Mouse (Mus musculus) neural tube, embryonic 14.5 days (tissue): ENCODE data around the gene Elp4. TPM values are rescaled to one million over a fixed set of nuclear protein-coding genes. Genes with fewer than 3 reads are reported as not detected.
A peak's percentile ranks its signal among the peaks of the same experiment; 100 is the strongest.

Experiments used
- ATAC-seq: fragments of 200-750 bp; cut with Nextera tagmentation; 2 replicates; pipeline ENCODE4 v1.8.0; 2017; ENCODE audit warnings: low read depth, mild to moderate bottlenecking, moderate TSS enrichment, moderate library complexity
- H3K27ac ChIP-seq: fragments of 300-500 bp; sonication (generic); 2 replicates; pipeline ENCODE4 v1.5.1; 2014; ENCODE audit warnings: low read depth, mild to moderate bottlenecking, control low read depth, low read length, moderate library complexity, mixed read lengths
- H3K27me3 ChIP-seq: fragments of 300-500 bp; sonication (generic); 2 replicates; pipeline ENCODE4 v1.6.1; 2014; ENCODE audit warnings: low read length; ENCODE audit not compliant: control insufficient read depth, insufficient read depth
- H3K36me3 ChIP-seq: fragments of 300-500 bp; sonication (generic); 2 replicates; pipeline ENCODE4 v1.6.1; 2014; ENCODE audit warnings: low read length, mixed read lengths; ENCODE audit not compliant: control insufficient read depth, insufficient read depth
- H3K4me1 ChIP-seq: fragments of 300-500 bp; sonication (generic); 2 replicates; pipeline ENCODE4 v1.6.1; 2014; ENCODE audit warnings: low read length; ENCODE audit not compliant: control insufficient read depth, insufficient read depth
- H3K4me2 ChIP-seq: fragments of 300-500 bp; sonication (generic); 2 replicates; pipeline ENCODE4 v1.6.1; 2014; ENCODE audit warnings: mild to moderate bottlenecking, low read depth, low read length, control low read depth
- H3K4me3 ChIP-seq: fragments of 300-500 bp; sonication (generic); 2 replicates; pipeline ENCODE4 v1.5.1; 2014; ENCODE audit warnings: low read depth, low read length, control low read depth, mixed read lengths
- H3K9ac ChIP-seq: fragments of 300-500 bp; sonication (generic); replicated peaks from 2 replicates; pipeline ENCODE4 v1.6.1; 2014; ENCODE audit warnings: low read depth, mild to moderate bottlenecking, control low read depth, low read length, mixed read lengths
- H3K9me3 ChIP-seq: fragments of 300-500 bp; sonication (generic); 2 replicates; pipeline ENCODE4 v1.6.1; 2016; ENCODE audit warnings: low read length; ENCODE audit not compliant: control insufficient read depth
- WGBS: fragments of 180-500 bp; shearing (Covaris S2); extraction: QIAGEN DNeasy Blood & Tissue Kit; methylation state at CpG from one replicate; pipeline ENCODE4 v1.1.7; 2014; 5-methylcytosine and 5-hydroxymethylcytosine counted together
- polyA plus RNA-seq: library from polyadenylated mRNA; unstranded; fragments of >200 nt; fragmentation: Nextera tagmentation; extraction: Ambion mirVana; gene quantifications from 2 replicates; pipeline ENCODE4 v1.2.1, GENCODE M21; 2014

The Elp4 gene
- polyA plus RNA-seq, 1 experiment from 2014 or later: 45.8 TPM

DNA sequence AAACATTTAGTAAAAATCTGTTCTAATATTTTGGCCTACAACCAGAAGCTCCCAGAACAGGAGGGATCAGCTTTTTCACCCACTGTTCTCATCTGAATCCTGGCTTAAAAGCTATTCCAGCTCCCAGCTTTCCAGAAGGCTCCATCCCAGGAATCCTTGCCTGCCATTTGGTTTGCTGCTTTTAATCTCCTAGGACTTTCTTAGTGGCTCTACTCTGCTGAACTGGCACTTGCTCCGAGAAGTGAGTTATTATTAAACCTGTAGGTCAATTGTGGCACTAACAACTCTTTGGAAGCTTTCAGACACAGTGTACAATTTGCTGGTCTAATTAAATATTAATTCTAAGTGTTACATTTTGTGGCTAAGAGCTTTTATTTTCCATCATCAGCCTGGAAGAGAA, 103.7 kb downstream of the Elp4 start:
- WGBS: 39% methylated on average over 1 of the region's 1 CpGs
- peak; percentile 24; the same call in 1 of the 2 replicates for ATAC-seq
- Histone ChIP-seq H3K27ac (no peak overlapping the region), H3K9me3 (no peaks in the 10 kb centered on the region), H3K4me2 (no peak overlapping the region), H3K9ac (no peak overlapping the region), H3K36me3 (no peaks in the 10 kb centered on the region), H3K4me1 (no peaks in the 10 kb centered on the region), H3K27me3 (no peaks in the 10 kb centered on the region), H3K4me3 (no peak overlapping the region)

GRCm38 (mm10) chr2:105799840-105800239, 104.5 kb downstream of the Elp4 start:
- H3K27me3 ChIP-seq: no peaks in the 10 kb centered on the region
- H3K9ac ChIP-seq: no peak overlapping the region
- H3K9me3 ChIP-seq: no peaks in the 10 kb centered on the region
- H3K4me1 ChIP-seq: no peaks in the 10 kb centered on the region
- H3K36me3 ChIP-seq: no peaks in the 10 kb centered on the region
- 82% methylated on average over 2 of the region's 2 CpGs for WGBS
- H3K27ac ChIP-seq: no peak overlapping the region
- H3K4me2 ChIP-seq: no peak overlapping the region
- ATAC-seq: no peak
- H3K4me3 ChIP-seq: no peak overlapping the region

DNA sequence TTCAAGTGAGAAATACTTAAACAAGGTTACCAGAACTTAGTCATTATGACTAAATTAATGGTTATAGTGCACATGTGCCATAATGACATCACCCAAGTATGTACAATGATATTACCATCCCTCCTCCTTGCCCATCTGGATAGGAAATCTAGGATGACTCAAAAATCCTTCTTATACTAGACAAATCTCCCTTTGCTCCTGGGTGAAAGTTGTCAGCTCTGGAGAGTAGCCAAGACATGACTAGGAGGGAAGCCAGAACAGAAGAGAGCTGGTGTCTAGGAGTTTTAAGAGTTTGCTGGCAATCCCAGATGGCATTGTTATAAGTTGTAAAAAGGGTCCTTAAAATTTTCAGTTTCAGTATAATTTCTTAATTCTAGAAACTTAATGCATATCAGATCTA, 106.5 kb downstream of the Elp4 start:
- Histone ChIP-seq H3K4me2 (no peak overlapping the region), H3K27ac (no peak overlapping the region), H3K36me3 (no peaks in the 10 kb centered on the region), H3K4me1 (no peaks in the 10 kb centered on the region), H3K9ac (no peak overlapping the region), H3K27me3 (no peaks in the 10 kb centered on the region), H3K4me3 (no peak overlapping the region), H3K9me3 (no peaks in the 10 kb centered on the region)
- ATAC-seq: no peak

DNA sequence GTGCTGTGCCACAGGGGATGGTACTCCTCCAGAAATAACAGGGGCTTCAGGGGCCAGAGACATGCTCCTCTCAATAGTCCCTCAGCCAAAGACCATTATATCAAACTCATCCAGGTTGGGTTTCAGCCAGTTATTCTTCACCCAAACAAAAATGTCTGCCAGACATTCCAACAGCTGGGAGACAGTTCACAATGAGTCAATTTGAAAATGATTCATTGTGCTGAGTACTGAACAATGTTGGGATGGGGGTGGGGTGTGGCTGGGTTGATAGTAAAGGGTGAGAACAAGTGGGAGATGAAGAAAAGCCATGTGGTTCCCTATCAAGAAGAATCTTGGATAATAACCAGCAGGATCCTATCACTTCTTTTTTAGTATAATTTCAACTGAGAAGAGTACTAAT, 108.3 kb downstream of the Elp4 start:
- no peak overlapping the region for H3K4me2 ChIP-seq
- no peaks in the 10 kb centered on the region for H3K36me3 ChIP-seq
- no peak overlapping the region for H3K27ac ChIP-seq
- no peaks in the 10 kb centered on the region for H3K4me1 ChIP-seq
- H3K9me3 ChIP-seq: no peaks in the 10 kb centered on the region
- no peak for ATAC-seq
- no peak overlapping the region for H3K9ac ChIP-seq
- H3K4me3 ChIP-seq: no peak overlapping the region
- no peaks in the 10 kb centered on the region for H3K27me3 ChIP-seq

- no peak overlapping the region for H3K27ac ChIP-seq
- ATAC-seq: no peak
- H3K9me3 ChIP-seq: no peaks in the 10 kb centered on the region
- 52% methylated on average over 12 of the region's 12 CpGs for WGBS
- H3K27me3 ChIP-seq: no peaks in the 10 kb centered on the region
- no peaks in the 10 kb centered on the region for H3K4me1 ChIP-seq
- H3K36me3 ChIP-seq: no peaks in the 10 kb centered on the region
- no peak overlapping the region for H3K9ac ChIP-seq
- H3K4me3 ChIP-seq: no peak overlapping the region
- H3K4me2 ChIP-seq: no peak overlapping the region
These were observed 111.8 kb downstream of the Elp4 start for GRCm38 (mm10) chr2:105792339-105793120.

GRCm38 (mm10) chr2:105789936-105790335, 114.4 kb downstream of the Elp4 start:
- Histone ChIP-seq H3K36me3 (no peaks in the 10 kb centered on the region), H3K9me3 (no peaks in the 10 kb centered on the region), H3K27ac (no peak overlapping the region), H3K27me3 (no peaks in the 10 kb centered on the region), H3K9ac (no peak overlapping the region), H3K4me3 (no peak overlapping the region), H3K4me1 (no peaks in the 10 kb centered on the region), H3K4me2 (no peak overlapping the region)
- no peak for ATAC-seq
- 86% methylated on average over 1 of the region's 1 CpGs for WGBS

- Histone ChIP-seq H3K9ac (no peak overlapping the region), H3K27me3 (no peaks in the 10 kb centered on the region), H3K4me1 (no peaks in the 10 kb centered on the region), H3K4me3 (no peak overlapping the region), H3K4me2 (no peak overlapping the region), H3K27ac (no peak overlapping the region), H3K36me3 (no peaks in the 10 kb centered on the region), H3K9me3 (no peaks in the 10 kb centered on the region)
- WGBS: 76% methylated on average over 4 of the region's 4 CpGs
- ATAC-seq: no peak
These were observed 116.6 kb downstream of the Elp4 start for GRCm38 (mm10) chr2:105787726-105788125.

DNA sequence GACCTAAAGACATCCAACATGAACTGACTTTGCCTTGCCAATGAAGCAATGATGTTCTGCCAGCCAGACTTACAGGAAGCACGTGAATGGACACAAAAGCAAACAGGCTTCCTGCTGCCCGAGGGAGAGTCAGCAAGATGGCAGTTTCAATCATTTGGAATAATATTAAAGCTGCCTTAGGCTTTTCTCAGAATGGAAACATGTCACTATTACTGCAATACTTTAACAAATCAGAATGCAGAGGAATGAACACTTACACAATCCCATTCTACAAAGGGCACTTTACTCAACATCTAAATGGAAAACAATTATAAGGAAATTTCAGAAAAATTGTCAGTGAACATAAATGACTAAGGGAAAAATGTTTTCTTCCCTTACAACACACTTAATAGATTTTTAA, 117.4 kb downstream of the Elp4 start:
- no peaks in the 10 kb centered on the region for H3K27me3 ChIP-seq
- ATAC-seq: no peak
- H3K4me1 ChIP-seq: no peaks in the 10 kb centered on the region
- no peaks in the 10 kb centered on the region for H3K36me3 ChIP-seq
- H3K4me2 ChIP-seq: no peak overlapping the region
- H3K9ac ChIP-seq: no peak overlapping the region
- no peaks in the 10 kb centered on the region for H3K9me3 ChIP-seq
- WGBS: 33% methylated on average over 2 of the region's 2 CpGs
- no peak overlapping the region for H3K27ac ChIP-seq
- H3K4me3 ChIP-seq: no peak overlapping the region

GRCm38 (mm10) chr2:105782885-105783284, 121.5 kb downstream of the Elp4 start:
- Histone ChIP-seq H3K4me2 (no peak overlapping the region), H3K9ac (no peak overlapping the region), H3K4me1 (no peaks in the 10 kb centered on the region), H3K36me3 (no peaks in the 10 kb centered on the region), H3K4me3 (no peak overlapping the region), H3K27me3 (no peaks in the 10 kb centered on the region), H3K9me3 (no peaks in the 10 kb centered on the region), H3K27ac (no peak overlapping the region)
- no peak for ATAC-seq
- WGBS: 76% methylated on average over 5 of the region's 5 CpGs
